Mouse (Mus musculus) right cerebral cortex, adult 2 months (tissue): Measurements from ENCODE around the gene Vash2.
"Not testable (repeated sequence)": the region's sequence is repeated elsewhere in the genome, so short reads cannot be mapped to it uniquely, and the experiment has no call there.

Source experiments
- DNase-seq, 2 experiments: peaks; one replicate each; pipeline ENCODE4 v3.0.0; 2021 to 2022; ENCODE audit warnings: low spot score in 2 of 2

The Vash2 gene

DNA sequence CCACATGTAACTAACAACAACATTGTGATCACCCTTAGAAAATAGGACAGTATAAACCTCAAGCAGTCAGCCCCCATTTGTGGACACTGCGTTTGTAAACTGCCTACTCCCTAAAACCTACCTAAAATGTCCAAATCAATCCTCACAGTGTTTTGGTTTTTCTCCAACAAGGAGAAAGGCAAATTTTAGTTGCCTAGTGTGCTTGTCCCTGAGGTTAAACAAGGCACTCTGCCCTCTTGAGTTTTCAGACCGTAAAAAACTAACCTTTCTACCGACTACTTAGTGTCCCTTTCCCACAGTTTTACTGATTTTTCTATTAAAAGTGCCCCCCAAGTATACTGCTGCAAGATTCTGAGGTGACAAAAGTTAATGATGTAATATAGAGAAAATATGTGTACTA is 51.8 kb downstream of the Vash2 start:
- no peak for DNase-seq

DNA sequence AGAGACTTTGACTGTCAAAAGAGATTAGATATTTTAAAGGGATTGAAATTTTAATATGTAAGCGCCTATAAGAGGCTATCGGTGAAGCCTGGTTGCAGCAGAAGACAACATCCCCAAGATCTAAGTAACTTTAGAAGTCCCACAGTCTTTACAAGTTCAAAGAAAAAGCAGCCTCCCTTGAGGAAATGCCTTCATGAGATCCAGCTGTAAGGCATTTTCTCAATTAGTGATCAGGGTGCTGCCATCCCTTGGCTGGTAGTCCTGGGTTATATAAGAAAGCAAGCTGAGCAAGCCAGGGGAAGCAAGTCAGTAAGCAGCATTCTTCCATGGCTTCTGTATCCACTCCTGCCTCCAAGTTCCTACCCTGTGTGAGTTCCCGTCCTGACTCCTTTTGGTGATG is 54.3 kb downstream of the Vash2 start, which contains the start of gene Angel2:
Angel2 (plus strand) TSS at position 301 of the 400 bp plus-strand sequence.
- not testable (repeated sequence) for DNase-seq

DNA sequence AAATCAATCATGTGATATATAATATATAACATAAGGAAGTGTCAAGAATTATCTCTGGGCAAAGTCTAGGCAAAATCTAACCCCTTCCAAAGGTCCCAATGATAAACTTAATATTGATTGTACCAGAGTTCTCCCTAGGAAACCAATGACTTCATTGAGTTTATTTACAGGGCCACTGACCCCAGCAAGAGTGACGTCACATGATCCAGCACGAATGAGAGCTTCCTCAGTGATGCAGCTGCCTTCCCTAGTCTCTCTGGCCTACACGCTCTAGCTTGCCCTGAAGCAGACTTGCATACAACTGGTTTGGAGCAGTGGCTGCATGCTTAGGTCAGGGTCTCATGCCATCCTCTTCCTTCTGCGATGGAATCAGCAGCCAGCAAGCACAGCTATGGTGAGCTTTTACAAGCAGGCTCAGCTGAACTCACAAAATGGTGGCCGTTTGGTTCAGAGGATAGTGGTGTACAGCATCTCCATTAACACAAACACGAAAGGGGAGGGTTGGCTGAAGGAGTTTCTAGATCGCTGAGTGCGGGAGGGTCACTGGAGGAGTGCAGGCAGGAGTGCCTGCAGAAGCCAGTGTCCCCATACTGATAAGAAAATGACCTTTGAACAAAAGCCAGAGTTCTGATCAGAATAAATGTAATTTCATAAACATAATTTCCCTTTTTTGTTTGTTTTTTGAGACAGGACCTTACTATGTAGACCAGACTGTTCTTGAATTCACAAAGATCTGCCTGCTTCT is 59.2 kb downstream of the Vash2 start:
- DNase-seq = no peak

DNA sequence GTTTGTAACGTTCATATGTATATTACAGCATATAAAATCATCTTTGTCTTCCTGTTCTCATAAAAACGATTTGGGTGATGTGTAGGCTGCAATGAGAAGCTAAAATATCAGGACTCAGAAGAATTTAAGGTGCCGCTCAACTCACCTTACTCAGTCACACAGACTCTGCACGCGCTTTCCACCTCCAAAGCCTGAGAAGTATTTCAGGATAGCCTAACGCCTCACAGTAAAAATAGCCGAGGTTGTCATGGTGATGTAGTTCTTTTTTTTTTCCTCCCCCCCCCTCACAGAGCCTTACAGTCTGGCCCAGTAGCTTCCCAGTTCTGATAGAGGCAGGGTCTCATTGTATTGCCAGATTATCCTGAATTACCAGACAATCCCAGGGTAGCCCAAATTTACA is 60.2 kb downstream of the Vash2 start:
- peak; percentile 59 to 68 for DNase-seq

DNA sequence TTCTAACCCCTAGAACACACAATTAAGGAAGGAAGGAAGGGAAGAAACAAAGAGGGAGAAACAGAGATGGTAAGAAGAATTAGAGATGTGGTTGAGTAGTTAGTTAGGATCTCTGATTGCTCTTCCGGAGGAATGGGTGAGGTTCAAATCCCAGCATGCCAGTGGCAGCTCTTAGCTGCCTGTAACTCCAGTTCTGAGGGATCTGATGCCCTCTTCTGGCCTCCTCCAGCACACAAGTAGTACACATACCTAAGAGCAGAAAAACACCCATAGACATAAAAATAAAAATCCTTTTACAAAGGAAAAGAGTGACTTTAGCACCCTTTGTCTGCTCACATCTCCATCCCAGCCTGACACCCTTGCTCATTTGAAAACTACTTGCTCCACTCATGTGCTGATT is 66.5 kb downstream of the Vash2 start:
- DNase-seq = no peak

DNA sequence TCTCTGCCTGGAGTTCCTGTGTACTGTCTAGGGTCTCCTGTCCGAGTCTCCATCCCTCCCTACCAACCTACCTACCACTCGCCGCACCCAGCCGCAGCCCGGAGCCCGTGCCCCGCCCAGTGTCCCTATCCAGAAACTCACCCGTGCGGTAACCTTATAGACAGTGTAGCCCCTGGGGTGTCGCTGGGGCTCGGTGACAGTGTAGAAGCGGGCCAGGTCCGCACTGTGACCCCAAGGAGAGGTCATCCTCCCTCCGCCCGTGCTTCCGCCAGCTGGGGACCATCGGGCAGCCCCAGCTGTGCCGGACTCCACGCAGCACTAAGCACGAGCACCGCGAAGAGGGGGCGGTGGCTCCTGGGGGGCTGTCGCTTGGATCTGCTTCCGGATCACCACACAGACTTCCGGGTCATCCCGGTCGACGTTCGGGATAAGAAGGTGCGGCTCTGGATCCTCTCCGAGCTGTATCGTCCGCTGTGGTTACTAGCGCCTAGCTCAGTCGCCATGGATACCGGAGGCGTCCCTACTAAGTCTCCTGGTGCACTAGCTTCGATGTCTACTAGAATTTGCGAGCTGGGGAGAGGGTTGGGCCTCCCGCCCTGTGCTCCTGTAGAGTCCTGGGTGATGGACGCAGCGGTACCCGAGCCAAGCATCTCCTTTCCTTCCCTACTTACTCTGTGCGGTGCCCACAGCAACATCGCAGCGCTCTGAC is 67.5 kb downstream of the Vash2 start, which contains the start of gene Rps6kc1:
Rps6kc1 (minus strand) TSS at position 356 of the 709 bp plus-strand sequence.
- DNase-seq = peak; percentile 83 to 89

DNA sequence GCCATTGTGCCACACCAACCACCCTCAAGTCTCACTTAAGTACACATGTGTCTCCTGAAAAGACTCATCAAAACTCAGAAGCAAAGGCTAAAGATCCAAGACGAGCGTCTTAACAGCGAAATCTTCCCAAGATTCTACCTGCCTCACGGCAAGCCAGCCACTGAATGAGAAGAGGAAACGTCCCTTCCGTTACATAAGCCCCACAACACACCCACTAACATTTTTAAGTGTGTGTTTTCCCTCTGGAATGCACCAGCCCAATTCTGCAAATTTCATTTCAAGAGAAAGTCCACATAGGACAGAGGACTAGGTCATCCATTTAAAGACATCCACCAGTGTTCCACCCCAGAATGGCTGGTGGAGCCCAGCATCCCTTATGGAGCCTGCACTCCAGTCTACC is 68.3 kb downstream of the Vash2 start:
- DNase-seq = peak; percentile 50 to 66

DNA sequence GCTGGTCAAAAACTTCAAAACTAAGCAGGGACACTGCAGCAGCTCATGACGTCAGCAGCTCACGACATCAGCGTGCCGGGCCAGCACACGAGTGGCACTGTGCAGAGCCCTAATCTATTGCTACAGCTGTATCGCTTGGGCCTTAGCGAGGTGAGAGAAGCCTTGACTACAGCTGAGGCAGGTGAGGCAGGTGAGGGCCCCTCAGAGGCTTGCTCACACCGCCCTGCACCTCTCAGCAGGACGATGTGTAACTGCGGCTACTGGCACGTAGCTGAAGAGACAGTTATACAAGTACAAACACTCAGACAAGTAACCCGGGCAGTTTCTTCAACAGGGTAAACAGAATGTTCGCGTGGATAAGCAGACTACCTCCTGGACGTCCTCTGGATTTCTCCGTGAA is 74.4 kb downstream of the Vash2 start:
- DNase-seq = no peak

DNA sequence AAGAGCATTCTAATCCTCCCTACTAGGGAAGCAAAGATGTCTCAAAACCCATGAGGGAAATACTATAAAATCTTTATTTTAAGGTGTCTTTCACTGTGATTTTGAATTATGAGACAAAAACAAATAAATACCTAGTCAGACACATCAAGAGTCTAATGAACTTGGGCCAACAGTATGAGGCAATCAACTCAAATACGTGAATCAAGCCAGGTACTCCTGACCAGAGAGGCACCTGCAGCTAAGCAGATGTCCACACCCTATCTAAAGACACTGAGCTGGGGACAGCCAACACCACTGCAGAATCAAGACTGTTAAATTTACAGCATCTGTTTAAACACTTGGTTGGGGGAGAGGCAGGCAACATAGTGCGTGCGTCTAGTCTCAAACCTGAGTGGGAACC is 75.0 kb downstream of the Vash2 start:
- no peak for DNase-seq

DNA sequence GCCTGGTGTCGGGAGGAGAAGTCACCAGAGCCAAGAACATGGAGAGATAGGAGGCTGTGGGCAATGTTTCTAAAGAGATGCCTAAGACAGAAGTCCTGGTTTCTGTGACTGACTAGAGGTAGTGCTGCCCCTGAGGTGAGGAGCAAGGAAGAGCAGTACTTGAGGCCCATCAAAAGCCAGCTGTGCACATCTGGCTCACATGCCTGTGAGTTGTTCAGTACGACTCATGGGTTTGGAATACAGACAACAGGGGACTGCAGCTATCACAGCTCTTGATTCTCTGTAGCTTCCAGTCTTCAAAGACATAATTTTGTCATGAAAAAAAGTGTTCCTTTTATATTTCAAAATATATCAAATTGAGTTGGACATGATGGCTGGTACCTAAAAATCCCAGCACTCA is 78.0 kb downstream of the Vash2 start:
- DNase-seq = no peak

DNA sequence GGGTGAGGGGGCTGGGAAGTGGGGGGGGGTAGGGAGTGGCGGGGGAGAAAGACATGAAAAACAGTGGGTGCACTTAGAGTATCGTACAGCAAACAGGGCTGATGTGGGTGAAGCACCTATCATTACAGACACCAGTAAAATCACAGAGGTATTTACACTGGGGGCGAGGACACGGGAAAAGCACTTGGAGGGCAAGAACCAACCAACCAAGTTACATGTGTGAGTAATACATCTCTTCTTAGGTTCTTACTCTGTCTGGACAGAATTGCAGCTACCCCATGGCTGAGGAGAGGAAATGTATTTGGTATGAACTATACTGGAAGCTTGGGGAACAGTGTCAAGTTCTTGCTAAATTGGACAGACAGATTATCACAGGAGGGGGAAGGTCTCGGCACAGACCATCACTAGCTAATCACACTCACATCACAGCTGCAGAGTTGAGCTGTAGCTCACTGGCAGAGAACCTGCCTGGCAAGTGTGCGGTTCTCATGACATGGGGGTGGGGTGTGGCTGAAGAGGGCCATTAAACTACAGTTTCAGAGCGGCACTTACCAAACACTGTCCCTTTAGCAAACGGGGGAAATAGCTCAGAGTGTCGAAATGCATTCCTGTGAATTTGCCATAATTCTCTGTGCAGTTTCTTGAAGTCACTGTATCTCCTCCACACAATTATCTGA is 80.1 kb downstream of the Vash2 start:
- no peak for DNase-seq

DNA sequence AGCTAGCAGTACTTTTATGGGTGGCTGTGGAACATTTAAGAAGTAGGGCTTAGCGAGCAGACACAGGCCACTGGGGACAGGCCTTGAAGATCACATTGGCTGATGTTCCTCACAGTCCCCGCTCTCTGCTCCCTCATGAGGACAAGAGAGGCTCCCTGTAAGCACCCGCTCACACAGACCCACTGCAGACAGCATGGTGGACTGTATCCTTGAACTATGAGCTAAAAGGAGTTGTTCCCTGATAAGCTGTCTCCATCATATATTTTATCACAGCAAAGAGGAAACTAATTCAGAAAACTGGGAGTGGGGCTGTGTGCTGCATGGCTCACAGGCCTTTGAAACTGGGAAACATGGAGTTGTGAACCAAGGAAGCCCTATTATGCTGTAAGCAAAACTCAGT is 80.9 kb downstream of the Vash2 start:
- DNase-seq = no peak
